Mouse (Mus musculus) heart, embryonic 13.5 days (tissue): ENCODE measurements around the gene Myo9a. TPM values are rescaled to one million over a fixed set of nuclear protein-coding genes. Genes with fewer than 3 reads are reported as not detected.

Source experiments
- ATAC-seq: fragments of 200-750 bp; cut with Nextera tagmentation; 2 replicates; pipeline ENCODE4 v1.8.0; 2017; ENCODE audit warnings: moderate TSS enrichment; ENCODE audit not compliant: insufficient number of reproducible peaks, low FRiP score, low TSS enrichment; ENCODE audit errors: extremely low read depth
- H3K27ac ChIP-seq: fragments of 300-500 bp; sonication (generic); replicated peaks from 2 replicates; pipeline ENCODE4 v1.5.1; 2015; ENCODE audit warnings: moderate library complexity, mild to moderate bottlenecking, inconsistent platforms
- H3K27me3 ChIP-seq: fragments of 300-500 bp; sonication (generic); replicated peaks from 2 replicates; pipeline ENCODE4 v1.6.1; 2015; ENCODE audit warnings: mild to moderate bottlenecking, inconsistent platforms
- H3K36me3 ChIP-seq: fragments of 300-500 bp; sonication (generic); 2 replicates; pipeline ENCODE4 v1.6.1; 2015; ENCODE audit warnings: mild to moderate bottlenecking, inconsistent platforms
- H3K4me1 ChIP-seq: fragments of 300-500 bp; sonication (generic); 2 replicates; pipeline ENCODE4 v1.6.1; 2015; ENCODE audit warnings: inconsistent platforms
- H3K4me2 ChIP-seq: fragments of 300-500 bp; sonication (generic); 2 replicates; pipeline ENCODE4 v1.6.1; 2015; ENCODE audit warnings: inconsistent platforms, mild to moderate bottlenecking, moderate library complexity
- H3K4me3 ChIP-seq: fragments of 300-500 bp; sonication (generic); 2 replicates; pipeline ENCODE4 v1.5.1; 2015; ENCODE audit warnings: moderate library complexity, mild to moderate bottlenecking, inconsistent platforms
- H3K9ac ChIP-seq: fragments of 300-500 bp; sonication (generic); 2 replicates; pipeline ENCODE4 v1.6.1; 2015; ENCODE audit warnings: inconsistent platforms, mild to moderate bottlenecking, moderate library complexity
- H3K9me3 ChIP-seq: fragments of 300-500 bp; sonication (generic); 2 replicates; pipeline ENCODE4 v1.6.1; 2016; ENCODE audit warnings: inconsistent platforms
- WGBS: fragments of 180-500 bp; shearing (Covaris S2); methylation state at CpG from one replicate; pipeline ENCODE4 v1.1.7; 2015; ENCODE audit warnings: mixed read lengths; 5-methylcytosine and 5-hydroxymethylcytosine counted together
- polyA plus RNA-seq: library from polyadenylated mRNA; unstranded; fragments of >200 nt; fragmentation: Nextera tagmentation; extraction: Ambion mirVana; gene quantifications from 2 replicates; pipeline ENCODE4 v1.2.1, GENCODE M21; 2015

Gene Myo9a
- polyA plus RNA-seq, 1 experiment from 2014 or later, result 7.1 TPM

GRCm38 (mm10) chr9:59939691-59940090, 189.0 kb downstream of the Myo9a start:
- Histone ChIP-seq H3K27ac (no peak overlapping the region), H3K4me1 (peaks cover 25% of the 10 kb centered on the region), H3K9ac (no peak overlapping the region), H3K9me3 (no peaks in the 10 kb centered on the region), H3K4me3 (no peak overlapping the region), H3K27me3 (no peaks in the 10 kb centered on the region), H3K36me3 (no peaks in the 10 kb centered on the region), H3K4me2 (no peak overlapping the region)
- WGBS, result 52% methylated on average over 2 of the region's 2 CpGs
- ATAC-seq, result no peak

GRCm38 (mm10) chr9:59940913-59941884, 190.5 kb downstream of the Myo9a start:
- H3K4me2 ChIP-seq, result peak overlapping the region; percentile 11
- no peak overlapping the region for H3K9ac ChIP-seq
- H3K36me3 ChIP-seq, result no peaks in the 10 kb centered on the region
- peak overlapping the region; percentile 37 for H3K27ac ChIP-seq
- no peak for ATAC-seq
- H3K9me3 ChIP-seq, result no peaks in the 10 kb centered on the region
- WGBS, result 51% methylated on average over 11 of the region's 12 CpGs
- H3K4me3 ChIP-seq, result no peak overlapping the region
- no peaks in the 10 kb centered on the region for H3K27me3 ChIP-seq
- peaks cover 25% of the 10 kb centered on the region for H3K4me1 ChIP-seq

GRCm38 (mm10) chr9:59941885-59942350, 191.2 kb downstream of the Myo9a start:
- Histone ChIP-seq H3K4me1 (peaks cover 25% of the 10 kb centered on the region), H3K36me3 (no peaks in the 10 kb centered on the region), H3K4me2 (peak overlapping the region; percentile 11), H3K27ac (peak overlapping the region; percentile 37), H3K27me3 (no peaks in the 10 kb centered on the region), H3K9me3 (no peaks in the 10 kb centered on the region), H3K4me3 (no peak overlapping the region), H3K9ac (no peak overlapping the region)
- 24% methylated on average over 9 of the region's 9 CpGs for WGBS
- no peak for ATAC-seq

- H3K27me3 ChIP-seq, result 0 out of 2 replicates have a peak, but pooled peaks cover 5% of the 10 kb centered on the region
- no peak overlapping the region for H3K4me2 ChIP-seq
- ATAC-seq, result no peak
- WGBS, result 44% methylated on average over 5 of the region's 5 CpGs
- H3K9me3 ChIP-seq, result no peaks in the 10 kb centered on the region
- no peak overlapping the region for H3K27ac ChIP-seq
- H3K4me3 ChIP-seq, result no peak overlapping the region
- no peaks in the 10 kb centered on the region for H3K36me3 ChIP-seq
- peaks cover 25% of the 10 kb centered on the region for H3K4me1 ChIP-seq
- no peak overlapping the region for H3K9ac ChIP-seq
Measured at GRCm38 (mm10) chr9:59942501-59943085, 191.9 kb downstream of the Myo9a start.

- ATAC-seq, result no peak
- H3K4me3 ChIP-seq, result no peak overlapping the region
- H3K4me1 ChIP-seq, result peaks cover 25% of the 10 kb centered on the region
- H3K36me3 ChIP-seq, result no peaks in the 10 kb centered on the region
- H3K9me3 ChIP-seq, result no peaks in the 10 kb centered on the region
- H3K9ac ChIP-seq, result no peak overlapping the region
- H3K4me2 ChIP-seq, result no peak overlapping the region
- H3K27ac ChIP-seq, result no peak overlapping the region
- WGBS, result 84% methylated on average over 6 of the region's 6 CpGs
- H3K27me3 ChIP-seq, result 0 out of 2 replicates have a peak, but pooled peaks cover 7% of the 10 kb centered on the region
Measured at GRCm38 (mm10) chr9:59943826-59944225, 193.1 kb downstream of the Myo9a start.

GRCm38 (mm10) chr9:59945241-59945640, 194.5 kb downstream of the Myo9a start:
- Histone ChIP-seq H3K27ac (no peak overlapping the region), H3K4me3 (no peak overlapping the region), H3K9me3 (no peaks in the 10 kb centered on the region), H3K4me2 (no peak overlapping the region), H3K9ac (no peak overlapping the region), H3K27me3 (peaks cover 7% of the 10 kb centered on the region; the same call in 1 of the 2 replicates), H3K4me1 (peaks cover 22% of the 10 kb centered on the region), H3K36me3 (no peaks in the 10 kb centered on the region)
- 76% methylated on average over 3 of the region's 3 CpGs for WGBS
- no peak for ATAC-seq

GRCm38 (mm10) chr9:59947271-59947670, 196.6 kb downstream of the Myo9a start:
- H3K4me2 ChIP-seq, result no peak overlapping the region
- H3K27ac ChIP-seq, result no peak overlapping the region
- no peak overlapping the region for H3K4me3 ChIP-seq
- no peak for ATAC-seq
- H3K9me3 ChIP-seq, result no peaks in the 10 kb centered on the region
- peaks cover 7% of the 10 kb centered on the region; the same call in 1 of the 2 replicates for H3K27me3 ChIP-seq
- no peaks in the 10 kb centered on the region for H3K36me3 ChIP-seq
- 72% methylated on average over 8 of the region's 8 CpGs for WGBS
- no peak overlapping the region for H3K9ac ChIP-seq
- H3K4me1 ChIP-seq, result peaks cover 9% of the 10 kb centered on the region

- H3K27ac ChIP-seq, result no peak overlapping the region
- ATAC-seq, result no peak
- H3K9ac ChIP-seq, result no peak overlapping the region
- H3K36me3 ChIP-seq, result no peaks in the 10 kb centered on the region
- H3K4me3 ChIP-seq, result no peak overlapping the region
- peaks cover 10% of the 10 kb centered on the region for H3K4me1 ChIP-seq
- no peaks in the 10 kb centered on the region for H3K9me3 ChIP-seq
- H3K27me3 ChIP-seq, result peaks cover 7% of the 10 kb centered on the region; the same call in 1 of the 2 replicates
- H3K4me2 ChIP-seq, result no peak overlapping the region
- 63% methylated on average over 8 of the region's 8 CpGs for WGBS
Measured at GRCm38 (mm10) chr9:59948226-59948625, 197.5 kb downstream of the Myo9a start.

- Histone ChIP-seq H3K27me3 (peaks cover 7% of the 10 kb centered on the region; the same call in 1 of the 2 replicates), H3K9me3 (no peaks in the 10 kb centered on the region), H3K4me2 (no peak overlapping the region), H3K4me3 (no peak overlapping the region), H3K27ac (no peak overlapping the region), H3K4me1 (peaks cover 11% of the 10 kb centered on the region), H3K9ac (no peak overlapping the region), H3K36me3 (no peaks in the 10 kb centered on the region)
- 83% methylated on average over 17 of the region's 17 CpGs for WGBS
- no peak for ATAC-seq
Measured at GRCm38 (mm10) chr9:59948691-59949250, 198.1 kb downstream of the Myo9a start.

- H3K36me3 ChIP-seq, result no peaks in the 10 kb centered on the region
- H3K9ac ChIP-seq, result no peak overlapping the region
- no peak for ATAC-seq
- peaks cover 11% of the 10 kb centered on the region for H3K4me1 ChIP-seq
- H3K27ac ChIP-seq, result no peak overlapping the region
- H3K27me3 ChIP-seq, result peaks cover 7% of the 10 kb centered on the region; the same call in 1 of the 2 replicates
- 65% methylated on average over 6 of the region's 6 CpGs for WGBS
- H3K9me3 ChIP-seq, result no peaks in the 10 kb centered on the region
- no peak overlapping the region for H3K4me2 ChIP-seq
- H3K4me3 ChIP-seq, result no peak overlapping the region
Measured at GRCm38 (mm10) chr9:59949511-59949910, 198.8 kb downstream of the Myo9a start.

GRCm38 (mm10) chr9:59949981-59950380, 199.3 kb downstream of the Myo9a start:
- Histone ChIP-seq H3K4me1 (peaks cover 14% of the 10 kb centered on the region), H3K36me3 (no peaks in the 10 kb centered on the region), H3K4me2 (no peak overlapping the region), H3K4me3 (no peak overlapping the region), H3K9ac (no peak overlapping the region), H3K27me3 (peaks cover 7% of the 10 kb centered on the region; the same call in 1 of the 2 replicates), H3K27ac (no peak overlapping the region), H3K9me3 (no peaks in the 10 kb centered on the region)
- no peak for ATAC-seq
- WGBS, result 88% methylated on average over 5 of the region's 5 CpGs
